Mouse (Mus musculus): Measurements from ENCODE around the gene Ostm1.

DNA sequence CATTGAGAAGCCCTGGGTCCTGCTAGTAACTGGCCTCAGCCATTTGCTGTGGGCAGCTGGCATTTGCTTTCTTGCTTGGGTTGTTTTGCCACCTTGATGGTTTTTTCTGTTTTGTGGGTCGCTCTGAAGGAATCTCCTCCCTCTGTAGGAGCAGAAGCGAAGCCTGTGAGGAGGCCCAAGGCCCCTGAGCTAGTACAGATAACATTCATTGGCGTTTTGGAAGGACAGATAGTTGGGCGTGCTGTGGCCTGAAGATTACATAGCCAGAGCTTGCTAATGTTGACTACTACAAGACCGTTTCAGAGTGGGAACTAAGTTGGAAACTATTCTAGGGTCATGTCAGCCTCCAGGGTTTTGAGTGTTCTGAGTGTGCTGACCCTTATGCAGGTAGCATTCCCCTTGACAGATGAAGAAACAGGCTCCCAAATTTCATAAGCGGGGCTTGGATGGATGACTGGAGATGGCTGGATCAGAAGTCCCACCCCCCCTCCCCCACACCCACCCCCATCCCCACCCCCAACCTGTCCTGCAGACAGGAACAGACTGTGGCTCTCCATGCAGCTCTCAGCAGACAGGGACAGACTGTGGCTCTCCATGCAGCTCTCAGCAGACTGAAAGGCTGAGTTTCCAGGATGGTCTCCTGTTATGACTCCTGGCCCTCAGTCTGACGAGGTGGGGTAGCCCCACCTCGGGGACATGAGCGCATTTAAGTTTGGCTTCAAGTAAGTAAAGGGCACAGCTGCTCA lies 45.9 kb upstream of the Ostm1 start:
- TF ChIP-seq CTCF (IDR thresholded peaks at IDR 0.05) (no peak), EP300 (IDR thresholded peaks at IDR 0.05) (no peak)
